Mouse (Mus musculus): ENCODE data around the gene Aox3. TPM values are rescaled to one million over a fixed set of nuclear protein-coding genes. Genes with fewer than 3 reads are reported as not detected.

The Aox3 gene
- not detected for total RNA-seq (2023)

DNA sequence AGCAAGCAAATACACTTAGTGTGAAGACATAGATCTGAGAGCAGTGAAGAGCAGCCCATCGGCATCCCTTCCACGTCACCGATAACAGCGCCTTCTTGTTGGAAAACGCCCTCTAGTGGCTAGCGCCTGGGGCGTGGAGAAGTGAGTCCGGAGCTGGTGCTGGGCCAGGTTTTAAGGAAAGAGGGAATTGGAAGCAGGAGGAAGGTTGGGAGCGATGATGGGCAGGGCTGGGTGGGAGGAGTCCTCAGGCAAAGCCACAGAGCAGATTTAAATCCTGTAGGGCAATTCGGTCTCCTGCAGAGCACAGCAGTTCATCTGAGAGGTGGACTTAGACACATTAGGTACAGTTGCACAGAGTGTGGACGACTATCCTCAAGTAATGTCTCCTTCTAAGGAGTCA lies at the start of gene Aox3:
Gene Aox3, plus strand, starts transcription at position 251 of the 400 bp plus-strand sequence.

DNA sequence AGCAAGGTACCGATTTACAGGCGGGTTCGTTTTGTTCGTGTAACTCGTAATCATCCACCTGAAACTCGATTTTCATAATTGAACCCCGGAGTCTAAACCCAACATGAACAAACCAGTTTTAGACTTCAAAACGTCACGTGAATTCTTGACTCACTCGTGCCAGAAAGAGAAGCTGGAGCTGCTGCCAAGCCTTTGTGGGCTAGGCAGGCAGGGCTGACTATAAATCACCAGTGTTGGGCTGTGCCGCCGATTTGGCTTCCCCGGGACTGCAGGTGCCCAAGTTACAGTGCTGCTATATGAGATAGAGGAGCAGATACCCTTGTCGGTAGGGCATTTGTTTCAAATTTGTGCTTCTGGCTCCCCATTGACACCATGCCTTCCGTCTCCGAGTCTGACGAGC lies 97.3 kb downstream of the Aox3 start, which contains the start of gene Aox4:
Gene Aox4, plus strand, starts transcription at position 195 of the 400 bp plus-strand sequence.

Other genes starting within 250 kb of the Aox3 start
- gene Sgo2a, start 117.2 kb upstream of the Aox3 start, total RNA-seq (2023) = 0.67 TPM
- gene Kctd18, start 94.2 kb upstream of the Aox3 start, total RNA-seq (2023) = 61.7 TPM
- gene Aox1, start 83.2 kb upstream of the Aox3 start, total RNA-seq (2023) = not detected
- gene Aox4, start 97.3 kb downstream of the Aox3 start, total RNA-seq (2023) = not detected
- gene Aox2, start 165.2 kb downstream of the Aox3 start, total RNA-seq (2023) = 0.47 TPM

Measured in CD4-positive naive resting alpha-beta T cell, adult 76 days (primary cell).